Mouse (Mus musculus): Measurements from ENCODE around the gene Atp6v1d. TPM values are rescaled to one million over a fixed set of nuclear protein-coding genes. Genes with fewer than 3 reads are reported as not detected.

Atp6v1d gene
- polyA plus RNA-seq, 1 experiment, result 31.4 TPM

DNA sequence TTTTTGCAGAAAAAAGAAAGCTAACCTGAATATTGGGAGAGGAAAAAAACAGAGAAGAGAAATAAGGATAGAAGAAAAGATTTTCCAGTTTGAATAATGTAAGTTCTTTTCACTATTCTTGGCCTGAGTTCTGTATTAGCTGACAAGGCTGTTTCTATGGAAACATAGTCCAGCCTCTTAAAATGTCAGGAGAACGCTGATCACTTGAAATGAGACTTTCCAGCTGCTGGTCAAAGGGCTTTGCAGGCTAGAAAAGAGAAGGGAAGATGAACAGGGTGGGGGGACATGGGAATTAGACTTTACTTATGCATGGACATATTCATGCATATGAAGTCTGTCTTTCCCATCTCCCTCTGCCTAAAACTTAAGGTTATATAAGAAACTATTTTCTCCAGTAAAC lies 67.2 kb downstream of the Atp6v1d start:
- no peak for DNase-seq (ENCODE audit: low read depth)

GRCm38 (mm10) chr12:78790791-78791190 lies 70.6 kb downstream of the Atp6v1d start:
- no peak for DNase-seq (ENCODE audit: low read depth)

Other genes starting within 250 kb of the Atp6v1d start
- gene Fam71d, start 170.1 kb downstream of the Atp6v1d start, polyA plus RNA-seq (2012; rRNA removed), result 0.66 and 2.4 TPM in 2 replicates
- gene Mpp5, start 112.7 kb downstream of the Atp6v1d start, polyA plus RNA-seq (2012; rRNA removed), result 5.1 TPM in 2 replicates
- gene Eif2s1, start 181 bp upstream of the Atp6v1d start, polyA plus RNA-seq (2012; rRNA removed), result 13.9 and 14.9 TPM in 2 replicates
- 12.7 and 20.7 TPM in 2 replicates for gene Plek2, start 45.3 kb upstream of the Atp6v1d start, polyA plus RNA-seq (2012; rRNA removed)
- 27.4 and 34.8 TPM in 2 replicates for gene Tmem229b, start 146.0 kb upstream of the Atp6v1d start, polyA plus RNA-seq (2012; rRNA removed)
- 14.9 and 15.1 TPM in 2 replicates for gene Plekhh1, start 167.5 kb upstream of the Atp6v1d start, polyA plus RNA-seq (2012; rRNA removed)
- 12.3 and 12.5 TPM in 2 replicates for gene Pigh, start 228.0 kb upstream of the Atp6v1d start, polyA plus RNA-seq (2012; rRNA removed)